Mouse (Mus musculus): Measurements from ENCODE around the gene Padi3. TPM values are rescaled to one million over a fixed set of nuclear protein-coding genes. Genes with fewer than 3 reads are reported as not detected.
A peak's percentile ranks its signal among the peaks of the same experiment; 100 is the strongest.

Padi3 gene
- polyA plus RNA-seq, 2 experiments from 2014 or later = 0.15 TPM; not detected in 1

DNA sequence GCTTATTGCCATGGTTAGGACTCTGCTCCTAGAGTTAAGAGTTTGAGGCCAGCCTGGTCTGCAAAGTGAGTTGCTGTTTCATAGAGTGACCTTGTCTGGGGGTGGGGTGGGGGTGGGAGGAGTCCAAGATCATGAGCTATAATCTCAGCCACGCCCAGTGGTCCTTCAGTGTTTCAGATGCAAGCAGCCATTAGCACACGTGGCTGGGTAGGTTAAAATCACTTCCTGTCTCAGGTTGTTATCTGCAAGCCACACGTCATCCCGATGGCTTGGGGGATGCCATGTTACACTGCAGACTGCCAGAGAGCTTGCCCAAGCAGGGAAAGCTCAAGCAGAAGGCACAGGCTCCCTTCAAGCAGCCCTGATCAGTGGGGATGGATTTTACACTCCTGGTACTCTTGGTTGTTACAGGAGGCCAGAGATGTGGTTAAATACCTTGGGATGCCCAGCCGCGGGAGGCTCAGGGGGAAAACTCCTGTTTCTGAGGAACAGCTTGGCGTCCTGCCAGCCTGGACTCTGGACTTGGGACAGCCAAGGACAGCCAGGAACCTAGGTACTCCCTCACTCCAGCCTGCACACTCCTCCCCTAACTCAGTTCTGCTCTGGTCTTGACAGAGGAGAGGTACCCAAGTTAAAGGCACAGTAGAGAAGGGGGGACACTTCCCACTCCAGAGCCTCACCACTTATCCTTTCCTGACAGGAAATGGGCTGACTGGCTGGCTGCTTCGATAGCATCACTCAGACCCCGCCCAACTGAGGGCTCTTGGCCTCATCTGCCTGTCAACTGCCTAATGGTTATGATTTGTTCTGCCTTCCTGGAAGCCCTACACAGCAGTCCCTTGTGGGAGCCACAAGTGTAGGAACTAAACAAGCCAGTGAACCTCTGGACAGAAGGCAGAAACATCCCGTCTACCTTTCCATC, 5.8 kb upstream of the Padi3 start:
- peak; percentile 62 for ATAC-seq

DNA sequence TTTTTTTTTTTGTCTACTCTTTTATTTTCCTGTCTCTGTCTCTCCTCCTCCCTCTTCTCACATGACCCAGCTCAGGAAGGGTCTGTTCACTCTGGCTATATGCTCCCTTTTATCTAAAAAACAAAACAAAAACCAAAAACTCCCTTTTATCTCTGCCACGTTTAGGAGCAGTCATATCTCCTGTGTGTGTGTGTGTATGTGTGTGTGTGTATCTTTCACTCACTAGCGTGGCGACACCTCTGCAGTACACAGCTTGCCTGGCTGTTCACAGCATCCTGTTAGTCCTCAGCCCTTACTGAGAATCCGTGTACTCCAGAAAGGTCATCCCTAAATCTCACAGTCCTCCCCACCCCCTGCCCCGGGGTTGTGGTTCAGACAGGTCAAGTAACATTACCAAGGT, 5.0 kb upstream of the Padi3 start:
- ATAC-seq = peak; percentile 69

DNA sequence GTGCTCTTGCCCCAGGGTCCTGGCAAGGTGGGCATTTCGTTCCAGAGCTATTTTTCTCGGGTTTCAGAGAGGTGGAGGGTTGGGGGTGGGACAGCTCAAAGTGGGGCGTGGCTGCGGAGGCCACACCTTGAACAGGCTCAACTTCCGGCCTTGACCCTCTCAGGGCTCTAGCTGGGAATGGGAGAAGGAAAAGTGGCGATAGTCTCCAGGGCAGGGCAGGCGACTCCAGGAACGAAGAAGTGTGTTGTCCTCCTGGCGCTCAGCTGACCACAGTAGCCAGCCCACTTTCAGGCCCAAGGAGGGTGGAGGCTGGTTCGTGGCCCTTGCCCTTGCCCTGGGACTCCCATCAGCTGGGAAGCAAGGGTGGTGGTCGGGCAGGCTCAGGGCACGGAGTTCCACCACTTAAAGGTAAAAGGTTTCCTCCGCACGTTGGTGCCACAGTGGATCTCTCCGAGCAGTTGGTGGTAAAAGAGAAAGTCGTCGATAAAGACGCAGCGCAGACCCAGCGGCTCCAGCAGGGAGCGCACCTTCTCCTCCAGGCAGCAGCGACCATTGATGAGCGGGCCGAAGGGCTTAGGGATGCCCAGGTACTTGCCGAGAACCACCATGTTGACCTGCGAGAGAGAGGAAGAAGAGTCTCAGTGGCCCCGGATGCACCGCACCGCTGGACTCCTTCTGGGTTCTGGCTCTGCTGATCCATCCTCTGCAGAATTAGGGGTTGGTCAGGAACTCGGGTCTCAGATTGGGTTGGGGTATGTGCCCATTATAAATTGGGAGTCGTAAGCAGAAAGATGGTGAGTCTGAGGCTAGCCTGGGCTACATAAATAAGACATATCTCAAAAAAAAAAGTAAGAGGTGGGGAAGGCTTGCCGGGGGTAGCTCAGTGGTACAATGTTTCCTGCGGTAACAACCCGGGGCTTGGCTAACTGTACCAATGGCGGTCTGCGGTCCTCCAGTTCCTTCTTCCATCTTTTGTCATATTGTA, 4.1 kb upstream of the Padi3 start:
- ATAC-seq = peak; percentile 41

DNA sequence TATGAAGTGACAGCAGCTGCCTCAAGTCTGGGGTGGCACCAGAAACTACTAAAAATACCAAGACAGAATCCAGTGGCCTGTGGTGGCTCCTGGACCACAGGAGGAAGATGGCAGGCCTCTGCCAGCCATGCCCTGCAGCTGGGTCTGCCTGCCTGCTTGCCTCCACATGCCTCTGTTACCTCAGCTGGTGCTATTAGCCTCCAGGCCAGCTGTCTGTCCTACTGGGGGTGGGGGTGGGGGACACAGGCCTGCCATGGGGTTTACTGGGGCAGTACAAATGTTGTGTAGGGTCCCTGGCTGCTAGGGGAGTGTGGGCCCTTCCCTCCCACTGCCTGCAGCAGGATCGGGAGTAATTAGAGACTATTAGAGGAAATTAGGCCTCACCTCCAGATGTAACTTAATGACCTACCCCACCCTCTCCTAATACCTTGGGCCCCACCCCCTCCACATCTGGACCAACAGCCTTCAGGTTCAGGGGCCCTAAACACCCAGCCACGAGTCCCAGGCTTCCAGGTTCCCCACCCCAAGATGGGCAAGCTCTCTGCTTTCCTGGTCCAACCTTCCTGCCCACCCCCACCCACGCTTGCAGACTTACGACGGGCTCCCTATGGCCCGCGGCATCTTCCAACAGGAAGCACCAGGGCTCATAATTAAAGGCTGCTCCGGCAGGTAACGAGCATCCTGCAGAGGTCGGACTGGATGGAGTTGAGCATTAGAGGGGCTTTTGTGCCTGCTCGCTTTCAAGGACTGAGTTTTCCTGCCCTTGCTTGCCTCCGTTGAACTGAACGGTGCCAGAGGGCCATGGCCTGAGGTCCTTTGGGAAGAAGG, 3.1 kb upstream of the Padi3 start:
- no peak for ATAC-seq

DNA sequence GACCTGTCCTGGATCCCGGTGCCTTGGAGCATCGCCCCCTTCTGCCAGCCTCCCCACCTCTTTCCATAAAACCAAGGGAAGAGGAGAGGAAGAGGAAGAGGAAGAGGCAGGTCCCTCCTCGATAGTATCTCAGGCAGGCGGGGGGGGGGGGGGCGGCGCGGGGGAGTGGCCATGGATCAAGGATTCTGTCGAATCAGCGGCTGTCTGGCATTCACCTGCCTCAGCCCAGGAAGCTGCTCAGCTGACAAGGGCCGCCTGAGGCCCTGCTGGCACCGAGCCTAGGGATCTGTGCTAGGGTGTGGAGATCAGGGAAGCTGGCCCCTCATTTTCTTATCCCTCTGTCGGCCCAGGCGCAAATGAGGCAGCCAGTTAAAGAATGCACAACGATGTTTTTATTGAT, 2.2 kb upstream of the Padi3 start:
- ATAC-seq = no peak

DNA sequence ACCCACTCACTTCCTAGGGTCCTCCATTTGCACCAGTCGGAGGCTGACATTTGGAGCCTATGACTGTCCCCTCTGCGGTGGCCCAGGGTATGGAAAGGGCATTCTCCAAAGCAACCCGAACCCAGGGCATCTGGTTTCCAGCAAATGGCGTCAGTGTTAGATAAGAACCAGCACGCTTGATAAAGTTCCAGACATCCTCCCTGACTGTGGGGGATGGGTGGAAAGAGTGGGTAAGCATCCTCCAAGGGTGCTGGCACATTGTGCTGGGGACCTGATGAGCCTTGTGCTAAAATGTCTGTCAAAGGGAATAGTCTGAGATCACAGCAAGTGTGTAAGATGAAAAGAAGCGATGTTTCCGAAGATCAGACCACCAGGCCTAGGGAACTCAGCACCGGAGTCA, 1.7 kb upstream of the Padi3 start:
- no peak for ATAC-seq

DNA sequence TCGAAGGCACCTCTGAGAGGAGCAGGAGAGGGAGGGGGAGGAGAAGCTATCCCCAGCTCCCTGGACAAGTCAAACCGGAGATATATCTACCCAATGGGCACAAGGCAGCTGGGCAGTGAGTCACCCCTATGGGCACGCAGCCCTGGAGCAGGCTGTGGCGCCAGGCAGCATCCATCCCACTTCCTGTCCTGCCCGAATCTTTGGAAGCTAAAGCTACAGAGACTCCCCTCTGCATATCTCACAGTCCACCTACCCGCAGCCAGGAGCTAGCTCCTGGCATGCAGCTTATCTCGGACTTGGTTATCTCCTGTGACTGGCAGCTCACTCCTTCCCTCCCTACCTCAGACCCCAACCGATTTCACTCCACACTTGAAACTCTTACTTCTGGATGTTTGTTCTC, 1.3 kb downstream of the Padi3 start:
- no peak for ATAC-seq

DNA sequence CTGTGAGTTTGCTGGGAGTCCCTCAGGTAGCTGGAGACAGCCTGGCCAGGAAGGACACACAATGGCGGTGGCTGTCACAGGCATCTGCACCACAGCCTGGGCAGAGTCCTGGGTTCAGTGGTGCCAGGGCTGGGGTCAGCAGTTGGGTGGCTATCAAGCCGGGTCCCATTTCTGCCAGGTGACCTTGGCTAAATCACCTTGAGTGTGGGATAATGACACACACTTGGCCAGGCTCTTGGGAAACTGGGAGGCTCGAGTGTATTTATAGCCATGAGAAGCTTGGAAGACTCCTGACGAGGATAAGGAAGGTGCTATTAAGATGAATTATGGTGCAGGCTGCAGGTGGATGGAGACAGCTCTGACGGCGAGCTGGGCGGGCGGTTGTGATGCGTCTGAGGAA, 5.8 kb downstream of the Padi3 start:
- no peak for ATAC-seq

DNA sequence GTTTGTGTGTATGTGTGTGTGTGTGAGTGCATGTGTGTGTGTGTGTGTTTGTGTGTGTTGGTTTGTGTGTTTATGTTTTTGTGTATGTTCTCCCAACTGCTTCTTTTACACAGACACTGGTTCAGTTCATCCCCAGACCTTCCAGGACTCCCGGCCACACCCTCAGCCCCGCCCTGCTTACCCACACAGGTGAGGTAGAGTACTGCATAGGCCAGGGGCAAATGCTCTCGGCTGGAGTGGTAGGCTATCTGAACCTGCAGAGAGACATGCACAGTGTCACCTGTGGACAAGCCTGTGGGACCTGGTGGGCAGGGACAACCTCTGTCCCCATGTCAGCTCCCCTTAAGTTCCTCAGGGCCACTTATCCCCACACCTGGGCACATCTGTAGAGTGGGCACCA, 9.1 kb downstream of the Padi3 start:
- no peak for ATAC-seq

DNA sequence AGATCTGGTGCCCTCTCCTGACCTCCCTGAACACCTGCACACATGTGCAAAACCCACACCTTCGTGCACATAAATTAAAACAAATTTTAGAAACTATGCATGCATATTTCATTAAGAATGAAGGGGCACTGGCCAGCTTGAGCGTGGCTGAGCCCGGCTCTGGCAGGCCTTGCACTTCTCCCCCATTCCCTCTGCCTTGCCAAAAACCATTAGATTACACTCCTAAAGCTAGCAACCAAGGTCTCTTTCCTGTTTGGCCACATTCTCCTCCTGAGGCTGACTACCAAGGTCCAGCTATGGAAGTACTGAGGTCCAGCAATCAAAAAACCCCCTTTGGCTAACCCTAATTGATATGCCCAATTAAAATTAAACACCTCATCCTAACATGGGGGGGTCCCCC, 13.7 kb downstream of the Padi3 start:
- no peak for ATAC-seq

DNA sequence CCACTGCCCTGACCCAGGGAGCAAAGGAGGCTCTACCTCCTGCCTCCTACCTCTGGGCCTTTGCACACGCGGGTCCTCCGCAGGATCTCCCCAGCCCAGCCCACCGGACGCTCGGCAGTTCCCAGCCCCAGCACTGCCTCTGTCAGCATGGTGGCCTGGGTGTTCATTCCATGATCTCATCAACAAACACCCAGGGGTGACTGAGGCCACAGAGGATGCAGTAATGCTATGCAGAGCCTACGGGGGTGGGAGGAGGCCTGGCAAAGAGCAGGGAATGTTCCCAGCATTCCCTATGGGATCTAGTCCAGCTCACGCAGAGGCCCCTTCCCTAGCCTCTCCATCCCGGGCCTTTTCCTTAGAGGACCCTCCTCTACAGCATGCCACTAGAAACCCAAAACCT, 15.8 kb downstream of the Padi3 start:
- ATAC-seq = no peak

DNA sequence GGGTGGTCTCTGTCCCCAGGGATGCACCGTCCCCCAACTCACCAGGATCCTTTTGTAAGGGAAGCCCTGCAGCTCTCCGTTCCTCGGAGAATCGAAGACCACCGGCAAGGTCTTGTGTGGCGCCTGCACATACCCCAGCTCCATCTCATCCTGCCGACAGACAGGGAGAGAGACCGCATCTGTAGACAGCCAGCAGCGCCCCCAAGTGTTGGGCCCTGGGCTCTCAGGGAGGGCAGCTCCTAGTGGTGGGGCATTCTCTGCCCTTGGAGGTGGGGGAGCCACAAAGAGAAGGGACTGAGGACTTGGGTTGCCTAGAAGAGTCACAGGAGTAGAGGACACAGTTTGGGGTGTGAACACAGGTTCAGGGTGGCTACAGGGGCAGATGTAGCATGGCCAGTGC, 16.7 kb downstream of the Padi3 start:
- ATAC-seq = no peak

DNA sequence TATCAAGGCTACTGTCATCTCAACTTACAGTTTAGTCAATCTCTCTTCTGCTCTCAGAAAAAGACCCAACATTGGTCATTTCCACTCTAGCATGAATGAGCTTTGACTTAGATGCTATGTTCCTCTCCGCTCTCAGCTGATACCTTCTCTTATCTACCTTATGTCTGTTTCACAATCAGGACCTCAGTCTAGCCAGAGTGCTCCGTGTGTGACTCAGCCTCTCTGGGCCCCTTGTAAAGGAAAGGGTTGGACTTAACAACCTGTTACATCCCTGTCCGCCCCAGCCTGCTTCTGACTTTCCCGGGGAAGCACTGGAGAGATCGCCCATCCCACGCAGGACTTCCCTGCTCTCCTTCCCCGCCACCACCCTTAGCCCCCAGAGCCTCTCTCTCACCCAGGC, 17.9 kb downstream of the Padi3 start:
- no peak for ATAC-seq

DNA sequence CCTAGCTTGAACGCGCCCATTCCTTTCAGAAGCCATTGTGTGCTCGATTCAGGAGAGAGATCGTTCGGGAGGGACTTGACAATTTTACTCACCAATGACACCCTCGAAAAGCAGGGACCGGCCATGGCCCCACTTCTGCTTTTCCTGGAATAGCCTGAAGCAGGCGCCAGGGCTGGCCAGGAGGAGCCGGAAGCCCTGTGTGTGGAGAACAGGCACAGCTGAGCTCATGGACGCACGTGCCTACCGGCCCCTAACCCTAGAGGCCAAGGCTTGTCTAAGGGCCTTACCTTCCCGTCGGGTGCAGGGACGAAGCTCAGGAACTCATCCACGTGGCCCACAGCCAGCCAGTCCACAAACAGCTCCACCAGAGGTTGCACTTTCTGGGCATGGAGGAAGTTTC, 19.4 kb downstream of the Padi3 start:
- no peak for ATAC-seq

DNA sequence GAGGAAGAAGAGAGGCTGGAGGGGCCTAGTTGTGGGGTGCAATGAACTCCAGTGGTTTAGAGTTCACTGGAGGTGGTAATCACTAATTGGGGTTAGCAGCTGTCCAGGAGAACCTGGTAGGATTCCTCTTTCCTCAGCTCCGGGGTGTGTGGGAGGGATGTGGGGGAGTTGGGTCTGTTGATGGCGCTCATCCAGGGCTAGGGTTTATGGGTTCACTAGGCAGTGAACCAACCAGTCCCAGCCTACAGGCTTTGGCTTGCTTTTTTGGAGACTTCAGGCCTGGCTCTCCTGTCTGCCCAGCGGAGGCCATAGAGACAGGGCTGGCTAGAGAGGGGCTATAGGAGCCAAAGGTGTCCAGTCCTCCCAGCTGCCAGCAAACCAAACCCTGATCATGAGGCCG, 20.5 kb downstream of the Padi3 start:
- no peak for ATAC-seq

DNA sequence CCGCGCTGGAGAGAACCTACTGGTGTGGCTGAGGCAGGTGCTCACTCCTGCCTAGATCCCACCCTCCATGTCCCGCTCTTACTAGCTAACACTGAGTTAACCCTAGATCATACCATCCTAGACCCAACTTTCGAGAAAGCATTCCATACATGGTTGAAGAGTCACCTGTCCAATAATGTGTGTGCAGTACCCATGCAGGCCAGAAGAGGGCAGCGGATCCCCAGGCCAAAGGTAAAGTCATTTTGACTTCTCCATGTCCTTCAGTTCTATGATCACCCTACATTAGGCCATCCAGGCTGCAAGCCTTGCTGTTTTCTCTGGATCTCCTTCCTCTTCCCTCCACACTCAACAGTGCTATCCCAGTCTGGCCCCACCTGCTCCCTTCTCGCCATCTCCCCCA, 21.5 kb downstream of the Padi3 start:
- ATAC-seq = peak; percentile 46

DNA sequence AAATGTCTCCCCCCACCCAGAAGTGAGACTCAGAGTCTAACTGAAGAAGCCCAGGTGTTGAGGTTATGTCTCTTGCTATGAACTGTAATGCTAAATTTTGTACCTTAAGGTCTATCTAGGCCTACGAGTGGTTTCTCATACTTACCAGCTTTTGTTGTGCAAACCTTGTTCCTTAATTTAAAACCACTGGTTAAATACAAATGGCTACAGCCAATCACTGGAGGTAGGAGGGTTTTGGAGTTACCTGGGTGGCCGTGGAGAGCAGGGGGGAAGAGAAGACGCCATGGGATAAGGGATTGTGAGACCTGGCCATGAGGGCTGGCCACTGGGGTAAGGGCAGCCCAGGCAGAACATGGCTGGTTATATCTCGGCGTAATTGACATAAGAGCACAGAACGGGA, 22.2 kb downstream of the Padi3 start:
- ATAC-seq = no peak

DNA sequence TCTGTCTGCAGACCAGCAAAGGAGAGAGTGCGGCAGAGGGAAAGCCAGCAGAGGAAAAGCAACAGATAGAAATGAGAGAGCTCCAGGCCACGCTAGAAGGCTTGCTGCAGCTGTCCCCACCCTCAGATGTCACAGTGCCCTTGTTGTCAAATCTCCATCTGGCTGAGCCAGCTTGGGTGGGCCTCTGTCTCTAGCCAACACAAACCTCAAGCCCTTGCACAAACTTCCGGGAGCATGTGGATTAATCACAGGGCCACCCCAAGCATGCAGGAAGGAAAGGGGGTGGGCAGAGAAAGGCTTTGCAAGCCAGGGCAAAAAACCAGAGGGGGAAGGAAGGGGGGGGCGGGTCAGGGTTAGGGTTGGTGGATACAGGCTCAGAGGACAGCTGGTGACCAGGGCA, 23.0 kb downstream of the Padi3 start:
- no peak for ATAC-seq

DNA sequence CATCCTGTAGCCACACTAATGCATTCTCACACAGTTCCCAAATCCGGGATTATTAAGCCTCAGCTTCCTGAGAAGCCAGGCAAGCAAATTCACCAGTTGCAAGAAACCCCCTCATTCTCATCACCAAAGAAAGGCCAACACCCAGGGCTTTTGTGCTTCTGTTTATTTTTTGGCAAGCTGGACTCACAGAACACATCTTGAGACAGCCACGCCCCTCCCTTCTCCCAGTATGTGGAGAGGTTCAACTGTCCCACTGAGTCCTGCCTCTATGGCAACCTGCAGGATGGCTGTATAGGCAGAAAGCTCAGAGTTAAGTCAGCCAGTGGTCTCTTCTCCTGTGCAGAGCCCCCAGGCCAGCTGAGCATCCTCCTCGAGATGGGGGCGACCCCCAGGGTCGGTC, 25.2 kb downstream of the Padi3 start:
- no peak for ATAC-seq

DNA sequence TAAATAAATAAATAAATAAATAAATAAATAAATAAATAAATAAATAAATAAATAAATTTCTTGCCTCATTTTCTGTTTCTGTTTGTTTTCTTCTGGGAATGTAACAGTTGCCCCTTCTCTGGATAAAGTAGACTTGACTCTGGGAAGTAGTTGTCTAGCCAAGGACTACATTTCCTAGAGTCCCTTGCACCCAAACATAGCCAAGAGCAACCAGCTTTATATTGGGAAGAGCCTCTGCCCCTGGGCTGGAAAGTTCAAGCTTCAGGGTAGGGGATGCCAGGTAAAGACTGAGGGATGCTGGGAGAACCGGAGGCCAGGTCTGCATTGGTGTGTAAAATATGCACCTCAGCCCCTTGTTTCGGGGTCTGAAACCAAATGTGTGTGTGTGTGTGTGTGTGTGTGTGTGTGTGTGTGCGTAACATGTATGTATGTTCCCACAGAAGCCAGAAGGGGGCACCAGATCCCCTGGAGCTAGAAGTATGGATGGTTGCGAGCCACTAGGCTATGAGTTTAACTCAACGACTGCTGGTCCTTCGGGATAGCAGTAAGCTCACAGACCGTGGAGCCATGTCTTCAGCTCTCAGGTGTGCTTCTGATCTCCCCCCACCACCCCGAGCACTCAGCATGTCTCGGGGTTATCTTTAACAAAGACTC, 26.0 kb downstream of the Padi3 start:
- no peak for ATAC-seq

DNA sequence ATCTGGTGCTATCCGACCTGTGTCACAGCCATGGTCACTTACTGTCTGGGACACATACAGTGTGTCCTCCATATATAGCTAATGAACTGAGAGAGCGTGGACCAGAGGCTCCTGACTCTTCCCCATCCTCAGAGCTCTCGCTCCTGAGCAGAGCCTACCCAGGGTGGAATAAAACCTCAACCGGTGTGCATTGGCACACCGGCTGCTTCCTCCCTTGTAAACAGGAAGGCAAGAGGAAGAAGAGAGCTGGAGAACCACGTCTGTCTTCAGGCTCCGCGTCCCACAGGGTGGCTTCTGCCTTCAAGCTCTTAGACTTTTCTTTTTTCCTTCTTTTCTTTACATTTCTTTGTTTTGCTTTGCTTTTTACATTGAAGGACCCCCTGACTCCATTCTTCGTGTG, 27.6 kb downstream of the Padi3 start:
- no peak for ATAC-seq

DNA sequence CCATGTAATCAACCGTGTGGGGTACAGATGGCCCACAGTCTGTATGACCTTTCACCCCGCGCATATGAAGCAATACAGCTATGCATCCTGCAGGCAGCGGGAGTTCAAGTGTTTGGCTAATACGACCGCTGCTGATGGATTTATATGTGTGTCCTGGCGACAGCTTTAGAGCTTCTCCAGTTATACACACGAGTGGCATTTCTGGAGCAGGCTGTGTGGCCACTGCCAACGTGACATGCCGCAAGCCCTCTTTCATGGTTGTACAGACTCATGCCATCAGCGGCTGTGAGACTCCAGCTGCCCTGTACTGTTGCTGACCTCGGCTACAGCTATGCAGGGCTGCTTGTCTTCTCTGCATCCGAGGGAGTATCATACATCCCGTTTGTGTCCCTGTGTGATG, 29.9 kb downstream of the Padi3 start:
- no peak for ATAC-seq
